Mouse (Mus musculus): ENCODE measurements around the gene Sarnp.
A peak's percentile ranks its signal among the peaks of the same experiment; 100 is the strongest.

GRCm38 (mm10) chr10:128821358-128822056 is 4.4 kb downstream of the Sarnp start, which contains the start of gene Ormdl2:
- TF ChIP-seq CTCF (IDR thresholded peaks at IDR 0.05; ENCODE audit: borderline replicate concordance, extremely low read depth, insufficient read depth, insufficient read length): no peak
- TF ChIP-seq POLR2A (IDR thresholded peaks at IDR 0.05; ENCODE audit: borderline replicate concordance, extremely low read depth, insufficient read depth, insufficient read length, poor library complexity, severe bottlenecking): peak; percentile 45; the same call in 1 of the 2 replicates
